Comparison of ENCODE assay signal across 8 mouse cellular contexts in the genomic region with DNA sequence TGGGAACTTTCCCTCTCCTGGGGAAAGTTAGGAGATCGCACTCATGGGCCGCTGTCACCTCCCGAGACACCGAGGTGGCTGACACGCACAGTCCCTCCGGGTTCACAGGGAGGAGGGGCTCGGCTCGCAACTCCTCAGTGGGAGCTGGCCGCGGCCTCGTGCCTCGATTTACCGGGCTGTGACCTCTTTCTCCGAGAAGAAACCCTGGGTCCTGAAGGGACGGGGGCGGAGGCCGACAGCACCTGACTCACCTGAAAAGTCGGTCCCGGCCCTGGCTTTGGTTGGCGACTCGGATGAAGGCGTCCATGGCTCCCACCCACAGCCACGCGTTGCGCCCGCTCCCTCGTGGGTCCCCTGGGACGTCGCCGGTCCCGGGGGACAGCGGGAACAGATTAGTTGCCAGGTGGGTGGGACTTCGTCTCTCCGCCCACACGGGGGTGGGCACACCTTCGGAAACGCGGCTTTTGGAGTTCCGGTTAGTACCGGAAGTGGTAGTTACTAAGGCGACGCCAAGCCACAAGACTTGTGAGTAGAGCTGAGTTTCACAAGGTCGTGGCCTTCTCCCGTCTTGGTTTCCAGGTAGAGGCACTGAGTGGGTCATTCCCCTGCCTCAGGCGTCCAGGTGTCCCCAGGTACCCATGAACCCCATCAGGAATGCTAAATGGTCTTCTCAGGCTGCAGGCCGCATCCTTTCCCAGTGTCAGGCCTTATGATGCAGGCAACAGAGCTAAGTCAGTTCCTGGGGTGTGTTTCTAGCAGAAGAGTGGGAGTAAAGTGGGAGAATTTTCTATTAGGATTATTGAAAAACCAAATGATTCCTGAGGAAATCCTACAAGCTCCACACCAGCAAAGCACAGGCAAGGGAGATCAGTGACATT. TPM values are rescaled to one million over a fixed set of nuclear protein-coding genes. Genes with fewer than 3 reads are reported as not detected.
DNase-seq lines count a peak whose midpoint lies in the region; ATAC-seq and TF ChIP-seq lines count a peak whose summit lies in the region.

A gene (minus strand): TSS at position 473 of the 878 bp plus-strand sequence.
A gene (plus strand): TSS at position 505 of the 878 bp plus-strand sequence.

- no peak within 1 kb of the TSS for H3K27ac ChIP-seq in CH12.LX (ENCODE audit: insufficient read depth, low read depth)
- peak within 1 kb of the TSS; percentile 82 for H3K27ac ChIP-seq in forebrain, embryonic 10.5 days
- H3K27ac ChIP-seq in heart, embryonic 15.5 days: no peak within 1 kb of the TSS
- no peak within 1 kb of the TSS for H3K27ac ChIP-seq in liver, embryonic 12.5 days

- dilution Hi-C loops in CH12.LX (cut with MboI; ENCODE audit: extremely low pct_ligation_motif_present, extremely low pct_unique_long_range_greater_than_20kb, low sequenced_read_pairs): no loop called here

- H3K79me2 ChIP-seq in CH12.LX (replicated peaks; ENCODE audit: control insufficient read depth, extremely low read depth, insufficient read depth, poor library complexity, severe bottlenecking): no peaks in the 10 kb centered on the region

- in situ Hi-C loops in CH12.LX (cut with MboI; ENCODE audit: low pct_ligation_motif_present, low pct_unique_long_range_greater_than_20kb, low sequenced_read_pairs): no loop called here

- peak; percentile 94 for DNase-seq in CH12.LX (ENCODE audit: extremely low read depth)
- DNase-seq in c-Kit-positive CD71-positive TER-119-negative erythroid progenitor cells, embryonic 14.5 days (ENCODE audit: low read depth): peak; percentile 62
- DNase-seq in forebrain, embryonic 10.5 days (ENCODE audit: extremely low spot score, low spot score): peak; percentile 84
- DNase-seq in kidney, postnatal 14 days: peak; percentile 90
- DNase-seq in naive thymus-derived CD4-positive, alpha-beta T cell, adult 2 months (ENCODE audit: low read depth): peak; percentile 84
- DNase-seq in splenic B cell, adult 2 months (ENCODE audit: low read depth, low spot score): peak; percentile 88

- TF ChIP-seq EP300 in CH12.LX (IDR thresholded peaks at IDR 0.05; ENCODE audit: low read length): peak; percentile 33; the same call in 1 of the 2 replicates

- H3K9ac ChIP-seq in CH12.LX (ENCODE audit: insufficient read depth, low read depth): peak within 1 kb of the TSS; percentile 75
- peak within 1 kb of the TSS; percentile 79 for H3K9ac ChIP-seq in heart, embryonic 15.5 days
- peak within 1 kb of the TSS; percentile 60 for H3K9ac ChIP-seq in liver, embryonic 12.5 days

- no peak for TF ChIP-seq CTCF in CH12.LX (conservative IDR thresholded peaks at IDR 0.05 in 1 of 2, IDR thresholded peaks at IDR 0.05 in 1 of 2; ENCODE audit: low read depth in 2 of 2, low read length in 2 of 2)

- no peak for TF ChIP-seq RAD21 in CH12.LX (IDR thresholded peaks at IDR 0.05; ENCODE audit: low read depth, low read length)

- peak; percentile 64 for TF ChIP-seq POLR2A in CH12.LX (IDR thresholded peaks at IDR 0.05; ENCODE audit: low read depth, low read length)

- H3K36me3 ChIP-seq in CH12.LX (replicated peaks in 1 of 2; ENCODE audit: control insufficient read depth in 1 of 2, insufficient read depth in 1 of 2, low read length in 1 of 2): peaks cover 5 to 18% of the 10 kb centered on the region in 2 experiments
- peaks cover 1% of the 10 kb centered on the region for H3K36me3 ChIP-seq in forebrain, embryonic 10.5 days (replicated peaks)
- no peaks in the 10 kb centered on the region for H3K36me3 ChIP-seq in heart, embryonic 15.5 days
- H3K36me3 ChIP-seq in liver, embryonic 12.5 days: no peaks in the 10 kb centered on the region
- H3K36me3 ChIP-seq in splenic B cell, adult 2 months (ENCODE audit: control insufficient read depth, insufficient read depth, low read length, poor library complexity, severe bottlenecking): no peaks in the 10 kb centered on the region

- ATAC-seq in heart, embryonic 15.5 days (replicated peaks; ENCODE audit: insufficient number of reproducible peaks, insufficient read depth, low FRiP score, low read depth): peak; percentile 43; the same call in 1 of the 2 replicates
- peak; percentile 65 for ATAC-seq in liver, embryonic 12.5 days

- H3K4me2 ChIP-seq in CH12.LX (ENCODE audit: insufficient read depth, low read depth, poor library complexity, severe bottlenecking): peak within 1 kb of the TSS; percentile 91
- peak within 1 kb of the TSS; percentile 98 for H3K4me2 ChIP-seq in heart, embryonic 15.5 days
- H3K4me2 ChIP-seq in liver, embryonic 12.5 days: peak within 1 kb of the TSS; percentile 94

- 2% methylated on average over 46 of the region's 46 CpGs for WGBS in forebrain, embryonic 10.5 days
- 3% methylated on average over 46 of the region's 46 CpGs for WGBS in heart, embryonic 15.5 days
- WGBS in liver, embryonic 12.5 days (ENCODE audit: insufficient replicate concordance): 3% methylated on average over 46 of the region's 46 CpGs

- no peaks in the 10 kb centered on the region for H3K9me3 ChIP-seq in CH12.LX (replicated peaks; ENCODE audit: low read length)
- H3K9me3 ChIP-seq in forebrain, embryonic 10.5 days: no peaks in the 10 kb centered on the region
- no peaks in the 10 kb centered on the region for H3K9me3 ChIP-seq in heart, embryonic 15.5 days (replicated peaks)
- H3K9me3 ChIP-seq in liver, embryonic 12.5 days (replicated peaks): no peaks in the 10 kb centered on the region

- peaks cover 0 to 5% of the 10 kb centered on the region in 2 experiments; a peak in 2 of 4 replicates for H3K4me1 ChIP-seq in CH12.LX (ENCODE audit: control insufficient read depth in 1 of 2, insufficient read depth in 2 of 2)
- H3K4me1 ChIP-seq in forebrain, embryonic 10.5 days: peaks cover 16% of the 10 kb centered on the region
- H3K4me1 ChIP-seq in heart, embryonic 15.5 days (replicated peaks): peaks cover 4% of the 10 kb centered on the region; the same call in 1 of the 2 replicates
- H3K4me1 ChIP-seq in liver, embryonic 12.5 days: peaks cover 17% of the 10 kb centered on the region

- peak within 1 kb of the TSS; percentile 67 to 85 (median 84) for H3K4me3 ChIP-seq in CH12.LX (replicated peaks in 1 of 3; ENCODE audit: low read depth in 2 of 3, low read length in 2 of 3, poor library complexity in 1 of 3)
- H3K4me3 ChIP-seq in forebrain, embryonic 10.5 days: peak within 1 kb of the TSS; percentile 80
- peak within 1 kb of the TSS; percentile 77 for H3K4me3 ChIP-seq in heart, embryonic 15.5 days
- H3K4me3 ChIP-seq in liver, embryonic 12.5 days: peak within 1 kb of the TSS; percentile 66

- H3K27me3 ChIP-seq in CH12.LX (replicated peaks): no peaks in the 10 kb centered on the region
- H3K27me3 ChIP-seq in forebrain, embryonic 10.5 days (ENCODE audit: poor library complexity, severe bottlenecking): 0 out of 2 replicates have a peak, but pooled peaks cover 5% of the 10 kb centered on the region
- H3K27me3 ChIP-seq in heart, embryonic 15.5 days: no peaks in the 10 kb centered on the region
- H3K27me3 ChIP-seq in liver, embryonic 12.5 days (replicated peaks): peaks cover under 1% of the 10 kb centered on the region; the same call in 1 of the 2 replicates
- no peaks in the 10 kb centered on the region for H3K27me3 ChIP-seq in splenic B cell, adult 2 months (ENCODE audit: control insufficient read depth, insufficient read depth, low read length, poor library complexity, severe bottlenecking)

TF ChIP-seq in CH12.LX, 34 proteins besides CTCF, POLR2A, EP300 and RAD21 (continues in another document):
- TF ChIP-seq MAX (IDR thresholded peaks at IDR 0.05; ENCODE audit: low read length) (peak; percentile 87), CHD2 (IDR thresholded peaks at IDR 0.05; ENCODE audit: low read length) (no peak), NRF1 (IDR thresholded peaks at IDR 0.05; ENCODE audit: low read depth, low read length) (no peak), SMC3 (IDR thresholded peaks at IDR 0.05; ENCODE audit: low read depth, low read length) (no peak), MAZ (IDR thresholded peaks at IDR 0.05; ENCODE audit: low read depth, low read length) (0 out of 2 replicates have a peak, but pooled peaks have one; percentile 45), E2F4 (IDR thresholded peaks at IDR 0.05; ENCODE audit: insufficient replicate concordance, low read depth, low read length) (no peak), ELF1 (IDR thresholded peaks at IDR 0.05; ENCODE audit: low read depth, low read length) (peak; percentile 86), HCFC1 (IDR thresholded peaks at IDR 0.05; ENCODE audit: low read depth, low read length) (peak; percentile 78), ZKSCAN1 (IDR thresholded peaks at IDR 0.05; ENCODE audit: borderline replicate concordance, low read depth, low read length) (no peak), ETS1 (conservative IDR thresholded peaks at IDR 0.05; ENCODE audit: low read depth, low read length) (peak; percentile 49; the same call in 1 of the 2 replicates), KAT2A (IDR thresholded peaks at IDR 0.05; ENCODE audit: insufficient replicate concordance, low read length) (peak; percentile 90), MXI1 (IDR thresholded peaks at IDR 0.05; ENCODE audit: low read depth, low read length) (peak; percentile 92), ZC3H11A (IDR thresholded peaks at IDR 0.05; ENCODE audit: low read depth, low read length) (no peak), UBTF (IDR thresholded peaks at IDR 0.05; ENCODE audit: low read depth, low read length) (no peak), JUND (conservative IDR thresholded peaks at IDR 0.05; ENCODE audit: low read depth, low read length) (no peak), MYC (IDR thresholded peaks at IDR 0.05; ENCODE audit: low read depth, low read length) (0 out of 2 replicates have a peak, but pooled peaks have one; percentile 45), IRF4 (IDR thresholded peaks at IDR 0.05; ENCODE audit: low read depth, low read length) (peak; percentile 36; the same call in 1 of the 2 replicates), TBP (conservative IDR thresholded peaks at IDR 0.05; ENCODE audit: low read depth, low read length) (0 out of 2 replicates have a peak, but pooled peaks have one; percentile 22)

RNA-seq across cellular contexts. Expression of the first gene that starts in this region (rescaled TPM):
- total RNA-seq in CH12.LX (2012; rRNA removed) (2.8 and 3.4 TPM in 2 replicates), CH12.LX (2014; rRNA removed) (1.5 and 2.1 TPM in 2 replicates)
- 4.3 and 4.8 TPM in 2 replicates for polyA plus RNA-seq in CH12.LX (2012; ENCODE audit: insufficient read length, low read depth)
- 9.6 and 11.0 TPM in 2 replicates for polyA plus RNA-seq in forebrain, embryonic 10.5 days (2016; fragmentation: Nextera tagmentation; extraction: Ambion mirVana)
- polyA plus RNA-seq in heart, embryonic 15.5 days (2015; fragmentation: Nextera tagmentation; extraction: Ambion mirVana): 5.9 and 8.6 TPM in 2 replicates
- polyA plus RNA-seq in liver, embryonic 12.5 days (2016; fragmentation: Nextera tagmentation; extraction: Ambion mirVana): 1.3 TPM in 2 replicates

RNA-seq across cellular contexts. Expression of the second gene that starts in this region (rescaled TPM):
- total RNA-seq in CH12.LX (2012; rRNA removed) (0.38 and 1.2 TPM in 2 replicates), CH12.LX (2014; rRNA removed) (0.63 and 0.75 TPM in 2 replicates)
- 0.85 and 1.3 TPM in 2 replicates for polyA plus RNA-seq in CH12.LX (2012; ENCODE audit: insufficient read length, low read depth)
- polyA plus RNA-seq in forebrain, embryonic 10.5 days (2016; fragmentation: Nextera tagmentation; extraction: Ambion mirVana): 0.34 and 0.45 TPM in 2 replicates
- 0.27 and 0.33 TPM in 2 replicates for polyA plus RNA-seq in heart, embryonic 15.5 days (2015; fragmentation: Nextera tagmentation; extraction: Ambion mirVana)
- 0.07 and 0.11 TPM in 2 replicates for polyA plus RNA-seq in liver, embryonic 12.5 days (2016; fragmentation: Nextera tagmentation; extraction: Ambion mirVana)
